Mouse (Mus musculus) liver, embryonic 16.5 days (tissue): ENCODE measurements around the gene Rhag. TPM values are rescaled to one million over a fixed set of nuclear protein-coding genes. Genes with fewer than 3 reads are reported as not detected.

ENCODE experiments used
- ATAC-seq: fragments of 200-750 bp; cut with Nextera tagmentation; 2 replicates; pipeline ENCODE4 v1.8.0; 2017; ENCODE audit warnings: low read depth, mild to moderate bottlenecking, moderate number of reproducible peaks, moderate library complexity
- H3K27ac ChIP-seq: fragments of 300-500 bp; sonication (generic); 2 replicates; pipeline ENCODE4 v1.5.1; 2014; ENCODE audit warnings: mild to moderate bottlenecking, low read length
- H3K27me3 ChIP-seq: fragments of 300-500 bp; sonication (generic); 2 replicates; pipeline ENCODE4 v1.6.1; 2014; ENCODE audit warnings: low read depth, low read length, mixed read lengths; ENCODE audit not compliant: control insufficient read depth, insufficient read depth
- H3K36me3 ChIP-seq: fragments of 300-500 bp; sonication (generic); 2 replicates; pipeline ENCODE4 v1.6.1; 2014; ENCODE audit warnings: mild to moderate bottlenecking; ENCODE audit not compliant: control insufficient read depth, insufficient read depth
- H3K4me1 ChIP-seq: fragments of 300-500 bp; sonication (generic); 2 replicates; pipeline ENCODE4 v1.6.1; 2014; ENCODE audit warnings: low read depth, low read length, mixed read lengths; ENCODE audit not compliant: control insufficient read depth
- H3K4me2 ChIP-seq: fragments of 300-500 bp; sonication (generic); 2 replicates; pipeline ENCODE4 v1.6.1; 2014; ENCODE audit warnings: low read depth, low read length, mixed read lengths
- H3K4me3 ChIP-seq: fragments of 300-500 bp; sonication (generic); 2 replicates; pipeline ENCODE4 v1.5.1; 2014; ENCODE audit warnings: low read depth, mild to moderate bottlenecking, low read length
- H3K9ac ChIP-seq: fragments of 300-500 bp; sonication (generic); 2 replicates; pipeline ENCODE4 v1.6.1; 2014; ENCODE audit warnings: low read depth, low read length
- H3K9me3 ChIP-seq: fragments of 300-500 bp; sonication (generic); replicated peaks from 2 replicates; pipeline ENCODE4 v1.6.1; 2016; ENCODE audit warnings: low read length; ENCODE audit not compliant: control insufficient read depth
- WGBS: fragments of 180-500 bp; shearing (Covaris S2); extraction: QIAGEN DNeasy Blood & Tissue Kit; methylation state at CpG from one replicate; pipeline ENCODE4 v1.1.7; 2014; ENCODE audit not compliant: insufficient replicate concordance; 5-methylcytosine and 5-hydroxymethylcytosine counted together
- polyA plus RNA-seq: library from polyadenylated mRNA; unstranded; fragments of >200 nt; fragmentation: Nextera tagmentation; extraction: Ambion mirVana; gene quantifications from 2 replicates; pipeline ENCODE4 v1.2.1, GENCODE M21; 2015

Rhag gene
- polyA plus RNA-seq, 1 experiment from 2014 or later, result 223 TPM

GRCm38 (mm10) chr17:40882172-40882571 lies 71.2 kb downstream of the Rhag start:
- H3K36me3 ChIP-seq, result no peaks in the 10 kb centered on the region
- H3K9me3 ChIP-seq, result no peaks in the 10 kb centered on the region
- H3K27me3 ChIP-seq, result no peaks in the 10 kb centered on the region
- H3K9ac ChIP-seq, result no peak overlapping the region
- no peak overlapping the region for H3K27ac ChIP-seq
- no peak for ATAC-seq
- WGBS, result 42% methylated on average over 6 of the region's 6 CpGs
- peaks cover 2% of the 10 kb centered on the region for H3K4me1 ChIP-seq
- H3K4me2 ChIP-seq, result no peak overlapping the region
- H3K4me3 ChIP-seq, result no peak overlapping the region

GRCm38 (mm10) chr17:40885155-40885554 lies 74.2 kb downstream of the Rhag start:
- Histone ChIP-seq H3K4me1 (peaks cover 2% of the 10 kb centered on the region), H3K9me3 (no peaks in the 10 kb centered on the region), H3K27me3 (no peaks in the 10 kb centered on the region), H3K4me3 (no peak overlapping the region), H3K27ac (no peak overlapping the region), H3K36me3 (no peaks in the 10 kb centered on the region), H3K9ac (no peak overlapping the region), H3K4me2 (no peak overlapping the region)
- no peak for ATAC-seq
- WGBS, result 67% methylated on average over 4 of the region's 4 CpGs

- Histone ChIP-seq H3K4me1 (no peaks in the 10 kb centered on the region), H3K36me3 (no peaks in the 10 kb centered on the region), H3K4me3 (no peak overlapping the region), H3K4me2 (no peak overlapping the region), H3K9ac (no peak overlapping the region), H3K27me3 (no peaks in the 10 kb centered on the region), H3K27ac (no peak overlapping the region), H3K9me3 (no peaks in the 10 kb centered on the region)
- 0 out of 2 replicates have a peak, but pooled peaks have one; percentile 39 for ATAC-seq
- WGBS, result 41% methylated on average over 4 of the region's 4 CpGs
These were observed 77.1 kb downstream of the Rhag start for GRCm38 (mm10) chr17:40887849-40888536.

Other genes starting within 250 kb of the Rhag start
- not detected in 2 replicates for gene Esp6, start 249.6 kb upstream of the Rhag start, polyA plus RNA-seq
- not detected in 2 replicates for gene Esp4, start 212.5 kb upstream of the Rhag start, polyA plus RNA-seq
- not detected in 2 replicates for gene Esp3, start 179.1 kb upstream of the Rhag start, polyA plus RNA-seq
- gene Esp1, start 84.0 kb upstream of the Rhag start, polyA plus RNA-seq, result not detected in 2 replicates
- gene Crisp2, start 4.1 kb upstream of the Rhag start, polyA plus RNA-seq, result 0.08 and 0.27 TPM in 2 replicates
- 0.08 and 0.30 TPM in 2 replicates for gene 9130008F23Rik, start 69.4 kb downstream of the Rhag start, polyA plus RNA-seq
- gene Glyatl3, start 103.2 kb downstream of the Rhag start, polyA plus RNA-seq, result not detected in 2 replicates
- 33.0 and 33.5 TPM in 2 replicates for gene Mut, start 123.6 kb downstream of the Rhag start, polyA plus RNA-seq
- gene Cenpq, start 123.9 kb downstream of the Rhag start, polyA plus RNA-seq, result 21.1 and 23.8 TPM in 2 replicates